Mouse (Mus musculus) gastrocnemius, postnatal 4 days (tissue): ENCODE measurements around the gene BC048403. TPM values are rescaled to one million over a fixed set of nuclear protein-coding genes. Genes with fewer than 3 reads are reported as not detected.

Experiments
- DNase-seq, 2 experiments: peaks; one replicate each; pipeline ENCODE4 v3.0.0; 2021 to 2022; ENCODE audit warnings: low spot score in 2 of 2, mixed read lengths in 2 of 2
- long read RNA-seq, 2 experiments: library from polyadenylated mRNA; stranded (forward); transcript quantifications; one replicate each; pipeline ENCODE4 v2.0.0; 2021
- total RNA-seq, 2 experiments: library from RNA; stranded (reverse); gene quantifications; 2 replicates each; pipeline ENCODE4 v1.2.3; 2021

The BC048403 gene
- total RNA-seq = 1 to 10 TPM; 3.0 to 3.5 TPM
- long read RNA-seq, experiment 1, partial matches to known transcripts = 0 of 4 reads
- long read RNA-seq, experiment 1, other reads (novel, unspliced or antisense) = 0 of 4 reads
- long read RNA-seq, experiment 2, partial matches to known transcripts = 0 of 4 reads
- long read RNA-seq, experiment 2, other reads (novel, unspliced or antisense) = 1 of 4 reads

DNA sequence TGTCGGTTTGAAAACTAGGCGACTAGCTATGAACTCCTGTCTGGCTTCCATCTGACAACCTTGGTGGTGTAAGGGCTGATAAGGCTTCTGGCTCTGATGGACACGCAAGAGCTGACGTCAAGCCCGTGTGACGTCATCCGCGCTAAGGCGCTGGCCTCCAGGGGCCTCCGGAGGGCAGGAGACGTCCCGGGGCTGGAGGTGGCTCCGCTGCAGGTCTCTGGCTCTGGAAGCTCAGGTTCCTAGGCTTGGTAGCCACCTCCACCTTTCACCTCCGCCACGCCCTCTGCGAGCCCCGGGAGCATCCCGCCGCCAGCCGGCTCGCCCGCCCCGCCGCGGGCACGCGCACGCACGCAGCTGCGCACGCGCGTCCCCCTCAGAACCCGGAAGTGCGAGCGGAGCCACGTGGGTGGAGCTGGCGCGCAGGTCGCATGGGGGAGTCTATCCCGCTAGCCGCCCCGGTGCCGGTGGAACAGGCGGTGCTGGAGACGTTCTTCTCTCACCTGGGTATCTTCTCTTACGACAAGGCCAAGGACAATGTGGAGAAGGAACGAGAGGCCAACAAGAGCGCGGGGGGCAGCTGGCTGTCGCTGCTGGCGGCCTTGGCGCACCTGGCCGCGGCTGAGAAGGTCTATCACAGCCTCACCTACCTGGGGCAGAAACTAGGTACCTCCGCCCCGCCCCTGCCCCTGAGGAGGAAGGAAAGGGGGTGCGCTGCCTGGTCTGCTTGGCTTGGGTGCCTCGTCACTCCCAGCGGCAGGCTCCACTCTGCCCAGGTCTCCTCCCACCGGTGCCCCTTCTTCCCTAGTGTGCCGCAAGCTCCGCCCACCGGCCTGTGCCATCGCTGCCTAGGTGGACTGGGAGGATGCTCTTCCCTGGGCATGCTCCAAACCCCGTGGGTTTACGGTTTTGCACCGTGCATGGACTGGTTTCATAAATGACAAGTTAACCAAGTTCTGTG is at the start of gene BC048403:
Gene BC048403, plus strand, starts transcription at position 390 of the 958 bp plus-strand sequence.
- DNase-seq = peak; percentile 81 to 87

DNA sequence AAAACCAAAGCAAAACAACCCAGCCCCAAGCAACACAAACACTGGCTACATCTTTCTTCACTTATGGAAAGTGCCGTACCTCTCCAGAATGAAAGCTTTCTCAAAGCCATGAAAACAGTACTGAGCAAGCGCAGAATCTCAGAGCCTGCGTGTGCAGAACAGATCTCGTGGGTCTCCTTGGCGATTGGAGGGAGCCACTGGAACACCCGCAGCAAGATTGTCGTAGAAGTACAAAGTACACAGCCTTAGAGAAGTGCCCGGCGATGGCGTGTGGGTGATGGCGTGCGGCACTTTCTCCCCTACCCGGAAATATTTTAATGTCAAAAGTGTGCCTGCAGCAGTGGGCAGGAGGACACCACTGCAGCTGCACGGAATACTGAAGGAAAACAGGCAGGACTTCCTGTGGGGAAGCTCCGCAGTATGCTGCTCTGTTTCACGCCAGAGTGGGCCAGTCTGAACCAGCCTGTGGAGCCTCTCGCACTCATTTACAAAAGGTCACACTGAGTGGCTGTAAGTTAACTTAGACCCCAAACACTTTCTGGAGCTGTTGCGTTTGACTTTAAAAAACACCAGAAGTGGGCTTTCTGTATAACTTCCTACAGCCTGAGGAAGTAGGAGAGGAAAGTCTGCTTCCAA is 46.7 kb upstream of the BC048403 start:
- DNase-seq = no peak

DNA sequence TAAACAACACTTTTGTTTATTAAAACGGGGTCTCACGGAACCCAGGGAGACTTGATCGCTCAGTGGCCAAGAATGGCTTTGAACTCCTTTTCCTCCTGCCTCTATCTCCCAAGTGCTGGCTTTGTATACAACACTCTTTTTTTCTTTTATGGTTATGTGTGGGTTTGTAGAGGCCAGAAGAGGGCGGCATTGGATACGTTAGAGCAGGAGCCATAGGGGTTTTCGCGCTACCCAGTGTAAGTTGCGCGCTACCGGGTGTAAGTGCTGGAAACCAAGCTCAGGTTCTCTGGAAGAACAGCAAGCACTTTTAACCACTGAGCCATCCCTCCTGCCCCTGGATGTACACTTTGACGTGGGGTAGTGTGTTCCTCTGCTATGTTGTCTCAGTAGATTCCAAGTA is 45.2 kb upstream of the BC048403 start:
- DNase-seq = no peak

GRCm38 (mm10) chr10:121701296-121702248 is 38.2 kb upstream of the BC048403 start:
- DNase-seq = peak in 1 of 2 experiments; percentile 46

- peak in 1 of 2 experiments; percentile 53 for DNase-seq
Measured at GRCm38 (mm10) chr10:121703619-121704018, 36.1 kb upstream of the BC048403 start.

DNA sequence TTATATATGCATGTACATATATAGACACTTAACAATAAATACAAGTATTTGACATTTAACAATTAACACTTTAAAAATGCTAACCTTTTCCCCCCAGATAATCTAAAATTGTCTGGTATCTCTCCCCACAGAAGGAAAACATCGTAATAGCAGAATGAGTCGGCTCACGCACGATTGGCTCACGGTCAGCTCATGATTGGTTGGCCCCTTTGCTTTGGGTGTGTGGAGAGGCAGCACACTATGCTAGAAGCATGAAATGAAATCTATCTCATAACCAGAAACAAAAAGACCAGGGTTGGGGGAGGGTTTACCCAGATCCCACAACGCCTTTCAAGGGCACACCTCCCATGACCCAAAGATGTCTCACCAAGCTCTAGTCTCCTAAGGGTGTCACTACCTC is 34.9 kb upstream of the BC048403 start:
- no peak for DNase-seq

DNA sequence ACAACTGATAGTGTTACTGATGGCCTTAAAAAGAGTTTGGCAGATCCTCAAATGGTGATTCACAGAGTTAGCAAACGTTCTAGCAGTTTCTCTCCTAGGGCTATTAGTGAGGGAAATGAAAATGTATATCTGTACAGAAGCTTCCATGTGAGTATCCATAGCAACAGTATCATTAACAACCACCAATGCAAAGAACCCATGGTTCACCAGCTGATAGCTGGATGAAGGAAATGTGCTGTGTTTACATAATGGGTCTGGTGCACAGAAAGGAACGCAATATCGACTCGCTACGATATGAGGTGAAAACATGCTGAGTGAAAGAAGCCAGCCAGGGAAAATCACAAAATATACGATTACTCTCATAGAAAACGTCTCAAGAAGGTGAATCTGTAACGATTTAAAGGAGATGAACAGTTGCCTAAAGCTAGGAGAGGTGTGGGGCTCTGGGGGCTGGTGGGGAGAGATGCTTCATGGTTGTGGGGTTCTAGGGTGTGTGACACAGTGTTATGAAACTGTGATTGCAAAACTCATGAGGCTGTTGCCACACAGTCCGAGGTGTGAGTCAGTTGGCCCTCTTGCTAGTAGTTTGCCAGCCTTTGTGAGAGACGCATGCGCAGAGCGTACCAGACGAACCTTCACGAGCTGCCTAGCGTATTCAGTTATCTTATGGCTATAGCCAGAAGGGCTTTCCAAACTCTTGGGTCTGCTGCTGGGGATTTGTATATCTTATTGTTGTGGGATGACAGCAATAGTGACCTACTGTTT is 34.2 kb upstream of the BC048403 start:
- DNase-seq = no peak

- no peak for DNase-seq
Measured at GRCm38 (mm10) chr10:121716862-121717261, 22.9 kb upstream of the BC048403 start.

DNA sequence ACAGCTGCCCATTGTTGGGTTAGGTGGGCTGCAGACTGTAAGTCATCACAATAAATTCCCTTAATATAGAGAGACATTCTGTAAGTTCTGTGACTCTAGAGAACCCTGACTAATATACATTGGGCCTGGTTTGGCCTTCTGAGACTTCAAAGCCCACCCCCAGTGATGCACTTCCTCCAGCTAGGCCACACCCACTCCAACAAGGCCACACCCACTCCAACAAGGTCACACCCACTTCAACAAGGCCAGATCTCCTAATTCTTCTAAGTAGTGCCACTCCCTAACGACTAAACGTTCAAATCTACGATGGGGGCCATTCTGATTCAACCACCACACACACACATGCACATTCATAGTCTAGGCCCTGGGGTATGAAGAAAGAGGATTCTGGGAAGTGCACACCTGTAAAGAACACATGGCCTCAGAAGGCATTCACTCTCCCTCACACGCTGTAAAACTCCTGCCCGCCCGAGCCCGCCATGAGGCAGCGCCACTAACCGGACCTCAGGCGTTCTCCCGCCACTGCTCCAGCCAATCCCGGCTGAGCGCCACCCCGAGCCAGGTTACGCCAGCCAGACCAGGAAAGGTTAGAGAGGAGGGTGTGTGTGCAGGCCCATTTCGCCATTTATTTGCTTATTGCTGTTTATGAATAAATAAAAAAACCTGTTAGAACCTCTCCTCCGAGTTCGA is 20.7 kb upstream of the BC048403 start:
- no peak for DNase-seq

DNA sequence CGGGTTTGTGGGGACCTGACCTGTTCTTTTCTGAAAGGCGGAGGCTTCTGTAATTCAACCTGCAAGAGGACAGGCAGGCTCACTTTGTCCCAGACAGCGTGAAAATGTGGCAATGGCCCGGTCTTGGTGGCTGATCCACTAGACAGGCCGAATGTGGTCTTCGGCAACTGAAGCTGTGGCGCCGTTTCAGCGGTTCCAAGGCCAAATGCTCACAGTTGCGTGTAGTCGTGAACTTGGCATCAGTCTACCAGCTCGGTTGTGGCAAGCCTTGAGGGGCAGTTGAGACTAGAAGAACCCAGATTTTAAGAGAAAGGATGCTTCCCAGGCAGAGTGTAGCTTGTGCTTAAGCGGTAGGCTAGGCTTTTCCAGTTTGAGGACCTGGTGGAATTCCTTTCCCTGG is 19.0 kb upstream of the BC048403 start:
- no peak for DNase-seq

DNA sequence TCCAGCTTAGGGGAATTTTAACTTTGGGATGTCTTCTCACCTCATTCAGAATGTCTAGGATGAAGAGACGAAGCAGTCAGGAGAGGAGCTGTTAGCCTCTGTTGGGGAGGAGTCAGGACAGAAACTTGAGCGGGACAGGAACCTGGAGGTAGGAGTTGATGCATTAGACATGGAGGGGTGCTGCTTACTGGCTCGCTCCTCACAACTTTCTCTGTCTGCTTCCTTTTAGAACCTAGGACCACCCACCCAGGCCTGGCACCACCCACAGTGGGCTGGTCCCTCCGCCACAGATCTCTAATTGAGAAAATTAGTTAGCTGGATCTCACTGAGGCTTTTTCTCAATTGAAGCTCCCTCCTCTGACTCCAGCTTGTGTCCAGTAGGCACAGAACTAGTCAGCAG is 13.2 kb upstream of the BC048403 start:
- no peak for DNase-seq

DNA sequence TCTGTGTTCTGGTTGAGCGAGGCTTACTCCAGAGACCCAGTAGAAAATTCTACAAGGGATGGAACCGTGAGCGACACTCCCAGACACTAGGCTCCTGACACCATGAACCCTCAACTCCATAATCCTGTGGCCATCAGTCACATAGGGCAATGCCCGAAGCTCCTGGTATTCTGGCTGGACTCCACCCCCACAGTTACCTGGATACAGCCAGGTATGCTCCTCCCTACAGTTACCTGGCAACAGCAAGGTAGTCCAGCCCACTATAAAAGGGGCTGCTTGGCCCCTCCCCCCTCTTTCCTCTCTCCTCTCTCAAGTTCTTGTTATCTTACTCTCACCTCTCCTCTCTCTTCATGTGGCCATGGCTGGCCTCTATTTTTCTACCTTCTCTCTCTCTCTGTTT is 12.6 kb upstream of the BC048403 start:
- no peak for DNase-seq

- DNase-seq = no peak
Measured at GRCm38 (mm10) chr10:121728226-121728625, 11.5 kb upstream of the BC048403 start.

DNA sequence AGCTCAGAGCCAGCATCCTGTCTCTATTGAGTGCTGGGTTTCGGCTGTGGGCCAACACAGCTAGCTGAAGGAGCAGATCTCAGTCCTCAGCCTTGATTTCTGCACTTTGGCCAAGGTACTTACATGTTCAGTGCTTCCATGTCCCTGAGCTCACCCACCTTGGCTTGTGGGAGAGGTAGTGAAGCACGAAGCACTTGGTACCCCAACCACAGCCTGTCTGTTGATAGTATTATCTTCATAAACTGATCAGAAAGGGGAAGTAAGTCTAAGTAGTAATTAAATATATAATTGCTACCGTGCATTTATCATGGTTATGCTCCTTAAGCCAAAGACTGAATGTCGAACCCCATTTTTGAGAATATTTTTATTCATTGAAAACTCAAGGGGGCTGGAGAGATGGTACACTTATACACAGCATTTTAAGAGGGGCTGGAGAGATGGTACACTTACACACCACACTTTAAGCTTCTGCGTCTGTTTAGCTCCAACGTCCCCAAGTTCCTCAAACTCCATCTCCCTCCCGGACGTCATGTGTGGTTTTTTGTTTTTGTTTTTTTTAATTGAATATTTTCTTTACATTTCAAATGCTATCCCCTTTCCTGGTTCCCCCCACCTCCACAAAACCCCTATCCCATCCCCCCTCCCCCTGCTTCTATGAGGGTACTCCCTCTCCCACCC is 8.6 kb upstream of the BC048403 start:
- DNase-seq = no peak

DNA sequence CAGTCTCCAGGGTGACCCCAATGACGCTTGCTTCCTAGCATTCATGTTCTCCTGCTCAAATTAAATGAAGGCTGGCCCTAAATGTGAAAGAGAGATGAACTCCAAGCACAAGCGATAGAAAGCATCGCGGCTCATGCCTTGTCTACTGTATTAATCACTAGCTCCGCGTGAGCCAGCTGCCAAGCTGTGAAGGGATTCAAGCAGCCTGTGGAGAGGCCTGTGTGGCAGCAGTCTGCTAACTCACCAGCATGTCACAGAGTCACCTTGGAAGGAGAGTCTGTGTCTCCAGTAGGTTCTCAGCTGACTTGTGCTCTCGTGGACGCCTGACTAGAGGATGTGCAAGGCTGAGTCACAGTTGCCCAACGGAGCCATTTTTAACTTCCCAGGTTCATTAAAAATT is 7.2 kb upstream of the BC048403 start:
- DNase-seq = no peak

GRCm38 (mm10) chr10:121737256-121737655 is 2.5 kb upstream of the BC048403 start:
- DNase-seq = no peak

DNA sequence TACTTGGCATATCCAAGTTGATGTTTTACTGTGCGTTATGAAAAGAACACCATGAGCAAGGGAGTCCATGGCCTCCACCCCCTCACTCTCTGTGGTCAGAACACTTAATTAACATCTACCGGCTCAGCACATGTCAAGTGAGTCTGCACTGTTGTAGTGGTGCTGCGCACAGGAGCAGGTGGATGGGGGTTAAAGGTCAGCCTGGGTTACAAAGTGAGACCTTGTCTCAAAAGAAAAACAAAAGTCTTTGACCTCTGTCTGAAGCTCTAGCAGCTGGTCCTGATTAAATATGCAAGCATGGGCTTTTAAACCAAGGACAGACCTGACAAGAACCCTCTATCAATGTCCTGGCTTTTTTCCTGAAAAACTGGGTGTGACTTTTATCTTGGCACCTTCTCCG is 2.6 kb downstream of the BC048403 start:
- no peak for DNase-seq

DNA sequence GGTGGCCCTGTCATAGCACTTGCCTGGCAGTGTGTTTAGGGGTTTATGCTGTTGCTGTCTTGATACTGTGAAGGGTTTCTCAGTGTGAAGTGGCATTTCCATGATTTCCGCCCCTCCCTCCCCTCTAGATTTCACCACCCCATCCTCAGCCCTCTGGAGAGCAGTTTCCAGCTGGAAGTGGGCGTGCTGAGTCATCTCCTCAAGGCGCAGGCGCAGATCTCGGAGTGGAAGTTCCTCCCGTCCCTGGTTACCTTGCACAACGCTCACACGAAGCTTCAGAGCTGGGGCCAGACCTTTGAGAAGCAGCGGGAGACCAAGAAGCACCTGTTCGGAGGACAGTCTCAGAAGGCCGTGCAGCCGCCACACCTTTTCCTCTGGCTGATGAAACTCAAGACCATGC is 10.4 kb downstream of the BC048403 start:
- DNase-seq = no peak

DNA sequence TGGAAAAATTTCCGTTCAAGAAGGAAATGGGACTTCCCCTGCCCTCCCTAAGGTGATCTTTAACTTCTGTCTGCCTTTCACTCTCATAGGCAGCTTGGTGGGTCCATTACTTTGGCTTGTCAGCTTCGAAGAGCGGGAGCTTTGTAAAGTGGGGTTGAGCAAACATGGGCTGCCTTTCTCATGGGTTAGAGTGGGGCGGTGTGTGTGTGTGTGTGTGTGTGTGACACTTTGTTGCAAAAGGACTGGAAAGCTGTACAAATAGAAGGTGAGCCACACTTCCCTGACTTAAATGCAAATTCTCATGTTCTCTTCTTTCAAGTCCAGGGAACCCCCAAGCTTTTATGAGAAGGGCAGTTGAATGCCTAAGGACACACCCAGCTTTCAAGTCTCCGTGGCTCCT is 14.5 kb downstream of the BC048403 start:
- no peak for DNase-seq
